Mouse (Mus musculus) neutrophil, adult 83 days (primary cell): ENCODE measurements around the gene Mtg2. TPM values are rescaled to one million over a fixed set of nuclear protein-coding genes. Genes with fewer than 3 reads are reported as not detected.

Experiments used
- total RNA-seq, 2 experiments: library from RNA; stranded (reverse); gene quantifications; one replicate each; pipeline ENCODE4 v1.2.4; 2023

Gene Mtg2
- total RNA-seq, result 1 to 10 TPM; 8.8 to 9.8 TPM

DNA sequence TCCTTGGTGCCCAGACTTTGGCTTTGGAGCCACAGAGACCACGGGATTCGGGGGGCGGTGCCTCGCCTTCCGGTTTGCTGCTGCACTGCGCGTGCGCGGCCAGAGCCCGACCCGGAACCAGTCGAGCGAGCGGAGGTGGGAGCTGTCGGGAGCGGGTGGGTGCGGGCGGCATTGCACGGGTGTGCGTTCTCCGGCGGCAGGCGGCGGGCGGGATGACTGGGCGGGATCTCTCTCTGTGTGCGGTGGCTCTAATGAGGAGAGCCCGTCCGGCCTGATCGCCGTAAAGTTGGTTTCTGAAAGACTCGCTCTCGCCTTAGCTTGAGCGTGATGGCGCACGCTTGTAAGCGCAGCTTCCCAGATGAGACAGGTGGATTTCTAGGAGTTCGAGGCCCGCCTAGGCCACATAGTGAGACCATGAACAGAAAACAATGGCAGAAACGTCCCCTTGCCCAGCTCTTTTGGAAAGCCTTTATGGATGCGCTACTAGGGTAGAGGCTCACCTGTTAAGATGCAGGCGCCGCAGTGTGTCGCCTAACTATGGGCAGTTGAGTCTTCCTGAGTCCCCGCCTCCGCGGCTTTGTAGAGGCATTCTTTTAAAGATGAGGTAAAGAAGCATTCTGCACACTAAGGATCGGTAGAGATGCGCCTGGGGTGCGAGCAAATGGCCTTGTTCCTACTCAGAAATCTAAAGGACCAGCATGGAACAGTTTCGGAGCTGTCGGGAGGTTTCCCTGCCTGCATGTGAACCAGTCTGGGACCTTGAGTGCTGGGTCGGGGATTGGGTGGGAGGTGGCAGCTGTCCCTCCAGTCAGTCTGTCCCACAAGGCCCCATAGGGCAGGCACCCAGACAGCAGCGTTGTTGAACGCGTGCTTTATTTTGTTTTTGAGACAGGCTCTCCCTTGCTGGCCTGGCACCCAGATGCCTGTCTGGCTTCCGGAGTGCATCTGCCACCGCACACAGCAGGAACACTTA, at the start of gene Mtg2:
Gene Mtg2 (plus strand): TSS at position 108 of the 973 bp plus-strand sequence.

DNA sequence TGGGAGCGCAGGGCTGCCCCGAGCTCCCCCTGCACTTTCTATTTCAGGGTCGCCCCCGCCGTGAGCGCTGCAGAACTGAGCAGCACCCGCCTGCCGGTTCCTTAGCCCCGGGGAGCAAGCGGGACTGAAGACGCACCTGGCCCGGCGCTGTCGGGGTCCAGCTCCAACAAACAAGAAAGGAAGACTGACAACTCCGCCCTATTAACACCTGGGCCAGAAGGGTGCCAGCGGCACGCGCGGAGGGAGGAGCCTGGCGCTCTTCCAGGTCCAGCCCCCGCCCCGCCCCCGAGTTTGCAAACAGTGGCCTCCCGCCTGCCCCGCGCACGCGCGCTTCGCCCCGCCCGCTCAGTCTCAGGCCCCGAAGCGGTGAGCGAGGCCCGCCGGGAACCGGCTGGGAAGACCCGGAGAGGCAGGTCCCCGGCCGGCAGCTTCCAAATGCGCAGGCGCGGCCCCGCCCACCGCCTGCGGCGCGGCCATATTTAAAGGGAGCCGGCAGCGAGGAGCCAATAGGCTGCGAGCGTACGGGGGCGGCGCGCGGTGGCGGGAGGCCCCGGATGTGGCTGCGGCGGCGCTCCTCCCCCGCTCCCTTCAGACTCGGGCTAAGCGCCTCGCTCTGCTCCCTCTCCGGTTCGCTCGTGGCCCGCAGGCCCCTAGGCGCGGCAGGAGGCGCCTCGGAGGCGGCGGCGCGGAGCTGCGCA, 45.8 kb upstream of the Mtg2 start, which contains the start of gene Lsm14b:
Gene Lsm14b (plus strand): TSS at position 587 of the 698 bp plus-strand sequence.

DNA sequence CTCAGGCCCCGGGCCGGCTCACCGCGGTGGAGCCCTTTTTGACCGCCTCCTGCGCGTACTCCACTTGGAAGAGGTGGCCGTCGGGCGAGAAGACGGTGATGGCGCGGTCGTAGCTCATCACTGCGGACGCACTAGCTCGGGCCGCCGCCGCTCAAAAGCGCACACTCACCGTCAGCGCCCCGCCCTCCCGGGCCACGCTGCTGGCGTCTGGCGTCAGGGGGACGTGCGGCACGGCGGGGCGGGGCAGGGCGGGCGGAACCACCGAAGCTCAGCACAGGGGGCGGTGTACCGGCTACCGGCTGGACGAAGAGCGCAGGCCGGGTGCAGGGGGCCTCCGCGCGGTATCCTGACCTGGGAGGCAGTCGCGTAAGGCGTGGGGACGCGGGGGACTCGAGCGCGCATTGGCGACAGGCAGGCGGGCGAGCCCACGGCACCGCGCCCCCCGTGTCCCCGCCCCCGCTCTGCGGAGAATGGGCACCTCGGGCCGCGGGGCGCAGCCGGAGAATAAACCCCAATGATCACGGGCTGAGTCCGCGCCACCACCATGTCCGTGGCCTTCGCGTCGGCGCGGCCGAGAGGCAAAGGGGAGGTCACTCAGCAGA, 28.0 kb upstream of the Mtg2 start, which contains the start of the genes Psma7 and Ss18l1:
Gene Psma7 (minus strand): TSS at position 178 of the 602 bp plus-strand sequence.
Gene Ss18l1 (plus strand): TSS at position 254 of the 602 bp plus-strand sequence.

DNA sequence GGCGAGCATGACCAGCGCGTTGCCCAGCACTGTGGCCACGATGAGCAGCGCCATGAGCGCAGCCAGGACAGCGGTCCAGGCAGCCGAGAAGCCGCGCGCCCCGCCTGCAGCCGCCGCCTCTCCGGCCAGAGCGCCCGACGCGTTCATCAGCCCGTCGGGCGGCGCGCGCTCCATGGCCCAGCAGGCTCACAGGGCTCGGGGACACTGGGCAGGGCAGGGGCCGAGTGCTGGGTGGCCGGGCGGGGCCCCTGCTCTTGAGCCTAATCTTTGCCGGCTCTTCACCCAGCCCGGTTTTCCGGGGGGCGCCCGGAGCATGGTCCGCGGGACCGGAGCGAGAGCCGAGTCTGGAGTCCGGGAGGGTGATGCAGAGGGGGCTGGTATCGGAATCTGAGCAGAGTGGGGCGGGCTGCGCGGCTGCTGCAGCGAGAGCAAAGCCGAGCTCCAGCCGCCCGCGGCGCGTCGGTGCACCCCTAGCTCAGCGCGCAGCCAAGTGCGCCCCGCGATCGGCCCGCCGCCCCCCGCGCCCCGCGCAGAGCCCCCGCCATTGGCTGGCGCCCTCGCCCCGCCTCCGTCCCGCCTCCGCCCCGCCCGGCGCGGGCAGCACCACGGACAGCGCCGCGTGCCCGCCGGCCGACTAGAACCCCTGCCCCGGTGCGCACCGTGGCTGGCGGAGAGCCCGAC, 33.7 kb downstream of the Mtg2 start, which contains the start of gene Hrh3:
Gene Hrh3 (minus strand): TSS at position 511 of the 681 bp plus-strand sequence.

DNA sequence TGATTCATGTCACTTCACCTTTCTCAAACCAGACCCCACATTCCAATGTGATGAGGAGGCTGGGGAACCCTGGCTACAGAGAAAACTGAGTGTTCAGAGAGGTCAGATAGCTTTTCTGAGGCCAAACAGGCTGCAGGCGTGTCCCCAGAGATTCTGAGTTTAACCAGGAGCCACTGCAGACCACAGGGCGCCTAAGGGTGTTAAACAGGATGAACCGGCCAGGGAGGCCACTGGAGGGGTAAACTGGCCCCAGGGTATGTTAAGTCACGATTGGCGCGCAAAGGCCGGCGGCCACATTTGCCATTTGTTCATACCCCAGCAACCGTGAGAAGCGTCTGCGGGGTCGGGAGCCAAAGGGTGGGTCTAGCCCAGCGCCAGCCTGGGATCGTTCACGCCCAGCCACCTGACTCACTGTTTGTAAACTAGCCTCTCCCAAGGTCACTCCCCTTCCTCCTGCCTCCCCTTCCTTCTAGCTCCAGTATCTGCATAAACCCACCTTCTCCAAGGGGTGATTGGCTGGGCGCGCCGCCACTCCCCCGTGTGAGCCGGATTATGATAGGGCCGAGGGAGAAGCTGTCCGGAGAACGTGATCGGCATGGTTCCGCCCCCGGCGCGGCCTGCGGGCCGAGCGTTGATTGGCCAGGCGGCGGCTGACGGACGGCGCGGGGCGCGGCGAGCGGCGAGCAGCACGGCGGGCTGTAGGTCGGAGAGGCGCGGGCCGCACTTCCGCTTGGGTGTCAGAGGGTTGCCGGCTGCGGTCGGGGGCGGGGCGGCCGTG, 48.5 kb downstream of the Mtg2 start, which contains the start of gene Osbpl2:
Gene Osbpl2 (plus strand): TSS at position 646 of the 778 bp plus-strand sequence.

Other genes starting within 250 kb of the Mtg2 start
- gene Taf4, start 93.9 kb upstream of the Mtg2 start, total RNA-seq, result 10 to 100 TPM; 32.3 to 34.4 TPM
- gene Lsm14b, start 45.6 kb upstream of the Mtg2 start, total RNA-seq, result 10 to 100 TPM; 17.5 to 19.0 TPM
- 100 to 1,000 TPM; 143 to 147 TPM for gene Psma7, start 28.2 kb upstream of the Mtg2 start, total RNA-seq
- 1 to 10 TPM; 3.6 to 5.1 TPM for gene Ss18l1, start 28.1 kb upstream of the Mtg2 start, total RNA-seq
- not detected for gene Hrh3, start 33.9 kb downstream of the Mtg2 start, total RNA-seq
- 10 to 100 TPM; 63.3 to 75.7 TPM for gene Osbpl2, start 48.7 kb downstream of the Mtg2 start, total RNA-seq
- gene Adrm1, start 100.9 kb downstream of the Mtg2 start, total RNA-seq, result 10 to 100 TPM; 65.2 to 68.4 TPM
- under 1 TPM; 0.13 to 0.93 TPM for gene Lama5, start 155.3 kb downstream of the Mtg2 start, total RNA-seq
- gene Rps21, start 186.8 kb downstream of the Mtg2 start, total RNA-seq, result 100 to 1,000 TPM; 572 to 585 TPM
- 10 to 100 TPM; 26.3 to 28.2 TPM for gene Cables2, start 202.9 kb downstream of the Mtg2 start, total RNA-seq
- gene Rbbp8nl, start 219.3 kb downstream of the Mtg2 start, total RNA-seq, result not detected